Mouse (Mus musculus) MEL (cell line): ENCODE data around the gene Nbeal1.

ENCODE experiments used
- CHD1 ChIP-seq: IDR thresholded peaks from 2 replicates; pipeline ENCODE4 v1.6.1; 2012; ENCODE audit warnings: low read depth, mild to moderate bottlenecking, inconsistent platforms, low read length, improper control_type of control experiment
- CHD2 ChIP-seq: IDR thresholded peaks from 2 replicates; pipeline ENCODE4 v1.6.1; 2011; ENCODE audit warnings: low read length, improper control_type of control experiment
- CTCF ChIP-seq, 3 experiments: IDR thresholded peaks in 2 of 3; conservative IDR thresholded peaks in 1 of 3; 2 replicates each; pipeline ENCODE4 v1.5.1; 2011 to 2012; ENCODE audit warnings: low read length in 3 of 3, low read depth in 2 of 3, mild to moderate bottlenecking in 2 of 3, improper control_type of control experiment in 1 of 3, inconsistent platforms in 1 of 3, mixed read lengths in 1 of 3, moderate library complexity in 1 of 3; ENCODE audit not compliant: control insufficient read depth in 1 of 3, insufficient read depth in 1 of 3, poor library complexity in 1 of 3, severe bottlenecking in 1 of 3
- EP300 ChIP-seq, 2 experiments: IDR thresholded peaks; 2 replicates each; pipeline ENCODE4 v1.6.1; 2011; ENCODE audit warnings: improper control_type of control experiment in 2 of 2, low read length in 2 of 2, low read depth in 1 of 2, mild to moderate bottlenecking in 1 of 2
- GABPA ChIP-seq: IDR thresholded peaks from 2 replicates; pipeline ENCODE4 v1.6.1; 2012; ENCODE audit warnings: low read depth, mild to moderate bottlenecking, inconsistent platforms, low read length, improper control_type of control experiment, moderate library complexity
- HCFC1 ChIP-seq: IDR thresholded peaks from 2 replicates; pipeline ENCODE4 v1.6.1; 2012; ENCODE audit warnings: low read depth, mild to moderate bottlenecking, inconsistent platforms, low read length, improper control_type of control experiment, moderate library complexity
- MAFK ChIP-seq: IDR thresholded peaks from 2 replicates; pipeline ENCODE4 v1.6.1; 2011; ENCODE audit warnings: low read depth, mild to moderate bottlenecking, low read length, improper control_type of control experiment, borderline replicate concordance
- MAX ChIP-seq: IDR thresholded peaks from 2 replicates; pipeline ENCODE4 v1.6.1; 2011; ENCODE audit warnings: low read length, improper control_type of control experiment
- POLR2A ChIP-seq, 2 experiments: IDR thresholded peaks; 2 replicates each; pipeline ENCODE4 v1.6.1; 2011 to 2012; ENCODE audit warnings: low read length in 2 of 2, mild to moderate bottlenecking in 2 of 2, control low read depth in 1 of 2, improper control_type of control experiment in 1 of 2, low read depth in 1 of 2, moderate library complexity in 1 of 2; ENCODE audit not compliant: control insufficient read depth in 1 of 2, insufficient read depth in 1 of 2, poor library complexity in 1 of 2
- POLR2AphosphoS2 ChIP-seq: IDR thresholded peaks from 2 replicates; pipeline ENCODE4 v1.6.1; 2011; ENCODE audit warnings: low read length, improper control_type of control experiment
- SMC3 ChIP-seq: IDR thresholded peaks from 2 replicates; pipeline ENCODE4 v1.6.1; 2011; ENCODE audit warnings: low read depth, low read length, improper control_type of control experiment
- USF1 ChIP-seq: IDR thresholded peaks from 2 replicates; pipeline ENCODE4 v1.6.1; 2014; ENCODE audit warnings: low read depth, mild to moderate bottlenecking, inconsistent platforms, low read length, improper control_type of control experiment, moderate library complexity
- ZNF384 ChIP-seq: IDR thresholded peaks from 2 replicates; pipeline ENCODE4 v1.6.1; 2012; ENCODE audit warnings: low read depth, mild to moderate bottlenecking, inconsistent platforms, low read length, improper control_type of control experiment

GRCm38 (mm10) chr1:60170251-60170650 is 10.1 kb upstream of the Nbeal1 start:
- TF ChIP-seq MAFK (no peak), POLR2A (IDR thresholded peaks at IDR 0.05; ENCODE audit: control insufficient read depth in 1 of 2, insufficient read depth in 1 of 2, low read depth in 1 of 2, low read length in 2 of 2, poor library complexity in 1 of 2) (no peak), HCFC1 (no peak), POLR2AphosphoS2 (no peak), CTCF (IDR thresholded peaks at IDR 0.05 in 2 of 3, conservative IDR thresholded peaks at IDR 0.05 in 1 of 3; ENCODE audit: control insufficient read depth in 1 of 3, insufficient read depth in 1 of 3, low read depth in 2 of 3, low read length in 3 of 3, poor library complexity in 1 of 3, severe bottlenecking in 1 of 3) (no peak), ZNF384 (no peak), MAX (no peak), USF1 (no peak), GABPA (no peak), EP300 (IDR thresholded peaks at IDR 0.05; ENCODE audit: low read depth in 1 of 2, low read length in 2 of 2) (no peak), SMC3 (no peak), CHD1 (no peak), CHD2 (no peak)
